Mouse (Mus musculus) E14TG2a.4 (cell line): ENCODE data around the gene Olfr715b.

Source experiments
- CTCF ChIP-seq: conservative IDR thresholded peaks from 2 replicates; pipeline ENCODE4 v1.5.1; 2014; ENCODE audit warnings: low read length
- POU5F1 ChIP-seq: IDR thresholded peaks from 2 replicates; pipeline ENCODE4 v1.6.1; 2014; ENCODE audit warnings: low read length, borderline replicate concordance

DNA sequence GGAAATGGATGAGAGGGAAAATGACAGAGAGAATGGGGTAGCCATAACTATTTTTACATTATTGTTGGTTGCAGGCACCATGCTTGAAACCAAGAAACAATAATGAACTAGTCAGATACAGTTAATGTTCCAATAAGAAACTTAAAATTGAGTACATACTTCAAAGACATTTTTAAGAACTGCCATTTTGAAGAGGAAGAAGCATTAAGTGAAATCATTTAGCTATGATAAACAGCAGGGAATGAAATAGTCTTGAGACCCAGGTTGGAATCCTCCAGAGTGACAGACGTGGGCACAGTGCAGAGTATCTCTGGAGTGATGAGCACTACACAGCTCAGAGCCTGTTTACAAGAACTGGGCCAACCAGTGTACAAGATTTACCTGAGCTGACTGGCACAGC is 17.2 kb downstream of the Olfr715b start, which contains the start of gene Olfr17:
- no peak for TF ChIP-seq CTCF
- TF ChIP-seq POU5F1: no peak
